Mouse (Mus musculus) liver, adult 2 months (tissue): ENCODE measurements at regions not wholly inside any gene's neighbourhood (a gene's known extent, or its start where the extent isn't known, plus 50 kb on each side); places are given as distances from the start of the nearest gene placed in this dataset.

Source experiments
- CTCF ChIP-seq: fragments of 200-500 bp; IDR thresholded peaks from 2 replicates; pipeline ENCODE4 v1.5.1; 2011; ENCODE audit warnings: low read depth, low read length, control low read depth
- POLR2A ChIP-seq: fragments of 200-500 bp; IDR thresholded peaks from 2 replicates; pipeline ENCODE4 v1.6.1; 2011; ENCODE audit warnings: low read length, control low read depth; ENCODE audit not compliant: insufficient read depth; ENCODE audit errors: extremely low read depth

DNA sequence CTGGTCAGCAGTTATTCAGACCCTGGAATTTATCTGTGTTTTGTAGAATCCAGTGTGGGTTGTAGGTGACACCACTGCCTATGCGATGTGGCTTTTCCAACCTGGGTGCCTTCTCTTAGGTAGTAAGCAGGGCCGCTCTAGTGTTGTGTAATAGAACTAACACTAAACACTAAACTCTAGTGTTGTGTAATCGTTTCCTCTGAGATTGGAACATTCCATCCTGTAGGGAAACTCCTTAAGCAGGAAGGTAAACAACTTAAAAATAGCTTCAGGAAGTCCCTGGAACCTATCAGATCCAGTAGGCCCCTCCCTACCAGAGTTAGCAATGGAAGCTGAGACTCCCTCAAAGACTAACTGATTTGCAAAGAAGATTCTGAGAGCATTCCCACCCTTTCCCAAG is 161.9 kb upstream of the Hs3st3a1 start:
- TF ChIP-seq POLR2A: no peak
- TF ChIP-seq CTCF: no peak
